Mouse (Mus musculus) cerebellum, adult 2 months (tissue): ENCODE data around the gene Krt10. TPM values are rescaled to one million over a fixed set of nuclear protein-coding genes. Genes with fewer than 3 reads are reported as not detected.
A peak's percentile ranks its signal among the peaks of the same experiment; 100 is the strongest.

Experiments
- DNase-seq, 2 experiments: peaks; one replicate each; pipeline ENCODE4 v3.0.0; 2021
- H3K27ac ChIP-seq: fragments of 200-500 bp; 2 replicates; pipeline ENCODE4 v1.5.1; 2012; ENCODE audit warnings: low read length, control low read depth, inconsistent platforms; ENCODE audit not compliant: insufficient read depth
- H3K27me3 ChIP-seq: fragments of 200-500 bp; 2 replicates; pipeline ENCODE4 v1.6.1; 2012; ENCODE audit warnings: inconsistent platforms, mild to moderate bottlenecking, low read length, moderate library complexity; ENCODE audit not compliant: control insufficient read depth, insufficient read depth
- H3K4me1 ChIP-seq: fragments of 200-500 bp; 2 replicates; pipeline ENCODE4 v1.6.1; 2011; ENCODE audit warnings: low read length; ENCODE audit not compliant: control insufficient read depth, insufficient read depth
- H3K4me3 ChIP-seq: fragments of 200-500 bp; replicated peaks from 2 replicates; pipeline ENCODE3; 2011; ENCODE audit warnings: mild to moderate bottlenecking, low read depth, low read length, control low read depth; ENCODE audit not compliant: insufficient read depth
- CTCF ChIP-seq: fragments of 200-500 bp; IDR thresholded peaks from 2 replicates; pipeline ENCODE4 v1.5.1; 2011; ENCODE audit warnings: low read depth, mild to moderate bottlenecking, control low read depth, low read length, moderate library complexity, borderline replicate concordance; ENCODE audit not compliant: insufficient read depth
- POLR2A ChIP-seq: fragments of 200-500 bp; IDR thresholded peaks from 2 replicates; pipeline ENCODE4 v1.6.1; 2011; ENCODE audit warnings: low read length, control low read depth, borderline replicate concordance; ENCODE audit not compliant: insufficient read depth
- WGBS: fragments of 180-500 bp; shearing (Covaris S2); methylation state at CpG from one replicate; pipeline ENCODE4 v1.1.7; 2018; 5-methylcytosine and 5-hydroxymethylcytosine counted together
- polyA plus RNA-seq: library from polyadenylated mRNA; depleted of rRNA; stranded (reverse); fragments of >200 nt; gene quantifications from 2 replicates; pipeline ENCODE4 v1.2.3, GENCODE M21; 2012

The Krt10 gene
- polyA plus RNA-seq, 1 experiment: 12.6 TPM

DNA sequence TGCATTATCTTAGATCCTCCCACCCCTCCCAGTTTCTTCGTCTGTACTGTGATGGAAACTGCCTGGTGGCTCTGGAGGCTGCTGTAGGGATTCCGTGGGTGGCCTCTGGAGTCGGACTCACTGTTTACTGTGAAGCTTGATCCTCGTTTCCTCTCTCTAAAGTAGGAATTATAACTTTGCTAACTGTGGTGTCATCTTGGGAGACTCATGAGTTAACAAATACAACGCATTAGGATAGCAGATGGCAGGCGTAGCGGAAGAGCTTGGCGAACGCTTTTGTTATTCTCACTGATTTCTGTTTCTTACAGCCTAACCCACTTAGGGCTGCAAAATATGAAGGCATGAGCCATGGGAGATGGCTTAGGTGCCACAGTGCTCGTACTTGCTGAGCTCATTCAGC, 3.3 kb upstream of the Krt10 start:
- WGBS: 43% methylated on average over 10 of the region's 10 CpGs
- H3K27ac ChIP-seq: no peak overlapping the region
- no peak for DNase-seq
- H3K4me1 ChIP-seq: no peaks in the 10 kb centered on the region
- no peak overlapping the region for H3K4me3 ChIP-seq
- H3K27me3 ChIP-seq: no peaks in the 10 kb centered on the region
- no peak for TF ChIP-seq CTCF
- no peak for TF ChIP-seq POLR2A

DNA sequence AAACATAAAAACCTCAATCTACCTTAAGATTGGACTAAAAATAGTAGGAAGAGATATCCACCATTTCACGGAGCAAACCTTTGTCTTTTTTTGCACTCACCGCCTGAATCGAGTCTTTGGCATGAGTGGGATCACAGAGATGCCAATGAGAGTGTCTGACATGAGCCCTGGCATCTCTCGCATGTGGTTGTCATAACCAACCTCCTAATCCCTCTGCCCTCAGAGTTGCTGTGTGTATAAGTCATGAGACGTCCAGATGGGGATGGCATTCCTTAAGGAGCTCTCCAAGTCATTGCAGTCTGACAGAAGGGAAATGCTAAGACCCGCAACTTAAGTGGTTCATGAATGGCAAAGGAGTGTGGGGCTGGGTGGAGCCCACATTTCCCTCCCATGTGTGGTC, 2.2 kb upstream of the Krt10 start:
- H3K27ac ChIP-seq: no peak overlapping the region
- H3K4me3 ChIP-seq: no peak overlapping the region
- no peaks in the 10 kb centered on the region for H3K4me1 ChIP-seq
- DNase-seq: peak in 1 of 2 experiments; percentile 13
- 59% methylated on average over 6 of the region's 6 CpGs for WGBS
- no peaks in the 10 kb centered on the region for H3K27me3 ChIP-seq
- TF ChIP-seq POLR2A: no peak
- TF ChIP-seq CTCF: no peak

DNA sequence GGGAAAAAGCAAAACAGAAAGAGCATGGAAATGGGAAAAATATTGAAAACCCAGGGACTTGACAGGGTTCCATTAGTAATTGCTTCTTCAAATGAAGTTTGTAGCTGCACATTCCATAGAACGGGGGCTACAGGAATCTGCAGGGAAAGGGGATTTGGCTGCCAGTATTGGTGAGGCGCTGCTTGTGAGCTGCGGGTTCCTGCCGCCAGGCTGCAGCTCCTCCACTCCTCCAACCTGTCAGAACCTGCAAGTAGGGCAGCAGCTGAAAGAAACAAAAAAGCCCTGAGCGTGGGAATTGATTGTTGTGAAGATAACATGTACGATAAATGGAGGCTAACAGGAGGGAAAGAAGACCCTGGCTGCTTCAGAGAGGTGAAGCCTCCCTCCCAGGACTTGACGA, 1.7 kb upstream of the Krt10 start:
- H3K27ac ChIP-seq: no peak overlapping the region
- TF ChIP-seq POLR2A: no peak
- TF ChIP-seq CTCF: no peak
- WGBS: 66% methylated on average over 7 of the region's 7 CpGs
- no peaks in the 10 kb centered on the region for H3K4me1 ChIP-seq
- H3K27me3 ChIP-seq: no peaks in the 10 kb centered on the region
- no peak overlapping the region for H3K4me3 ChIP-seq
- DNase-seq: peak; percentile 24 to 25

DNA sequence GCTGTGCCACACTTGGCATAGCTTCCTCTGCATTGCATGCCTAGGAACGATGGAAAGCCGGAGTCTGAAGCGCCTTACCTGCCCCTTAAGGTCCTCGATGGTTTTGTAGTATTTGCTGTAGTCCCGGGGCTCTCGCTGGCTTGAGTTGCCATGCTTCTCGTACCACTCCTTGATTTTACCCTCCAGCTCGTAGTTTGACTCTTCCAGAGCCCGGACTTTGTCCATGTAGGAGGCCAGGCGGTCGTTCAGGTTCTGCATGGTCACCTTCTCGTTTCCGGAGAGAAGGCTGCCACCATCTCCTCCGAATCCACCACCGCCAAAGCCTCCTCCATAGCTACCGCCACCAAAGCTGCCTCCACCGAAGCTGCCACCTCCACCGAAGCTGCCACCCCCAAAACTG, 503 bp downstream of the Krt10 start:
- TF ChIP-seq CTCF (no peak), POLR2A (no peak)
- Histone ChIP-seq H3K4me1 (no peaks in the 10 kb centered on the region), H3K27ac (no peak overlapping the region), H3K27me3 (no peaks in the 10 kb centered on the region), H3K4me3 (no peak overlapping the region)
- 90% methylated on average over 18 of the region's 18 CpGs for WGBS
- DNase-seq: no peak

DNA sequence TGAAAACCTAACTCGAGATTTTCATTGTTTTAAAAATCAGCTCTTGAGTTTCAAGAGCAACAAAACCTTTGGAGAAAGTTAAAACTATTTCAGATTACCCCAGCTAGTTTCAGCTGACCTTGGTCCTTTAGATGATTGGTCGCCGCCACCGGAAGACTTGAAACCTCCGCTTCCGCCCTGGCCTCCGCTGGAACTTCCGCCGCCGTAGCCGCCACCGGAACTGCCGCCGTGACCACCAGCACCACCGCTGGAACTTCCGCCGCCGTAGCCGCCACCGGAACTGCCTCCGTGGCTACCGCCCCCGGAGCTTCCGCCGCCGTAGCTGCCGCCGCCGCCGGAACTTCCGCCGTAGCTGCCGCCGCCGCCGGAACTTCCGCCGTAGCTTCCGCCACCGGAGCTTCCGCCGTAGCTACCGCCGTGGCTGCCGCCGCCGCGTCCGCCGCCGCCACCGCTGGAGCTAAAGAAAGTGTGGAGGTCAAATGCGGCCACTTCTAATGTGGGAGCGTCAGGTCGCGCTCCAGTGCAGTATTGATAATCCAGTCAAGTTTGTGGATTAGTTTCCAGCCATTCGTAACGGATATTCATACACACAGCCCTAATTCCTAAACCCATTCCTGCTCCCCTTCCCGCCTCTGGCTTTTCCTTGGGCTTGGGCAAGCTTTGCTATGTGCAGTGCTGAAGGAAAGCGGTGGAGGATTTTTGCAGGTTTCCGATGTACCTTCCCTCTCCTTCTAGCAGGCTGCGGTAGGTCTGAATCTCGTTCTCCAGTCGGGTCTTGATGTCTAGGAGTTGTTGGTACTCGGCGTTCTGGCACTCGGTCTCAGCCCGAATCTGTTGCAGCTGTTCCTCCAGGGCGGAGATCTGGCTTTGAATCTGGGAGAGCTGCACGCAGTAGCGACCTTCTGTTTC, 3.1 kb downstream of the Krt10 start:
- DNase-seq: peak; percentile 94 to 95
- WGBS: under 1% methylated on average over 70 of the region's 71 CpGs
- no peaks in the 10 kb centered on the region for H3K27me3 ChIP-seq
- TF ChIP-seq POLR2A (peak; percentile 86), CTCF (no peak)
- peak overlapping the region; percentile 84 for H3K27ac ChIP-seq
- peak overlapping the region; percentile 91 for H3K4me3 ChIP-seq
- H3K4me1 ChIP-seq: no peaks in the 10 kb centered on the region

DNA sequence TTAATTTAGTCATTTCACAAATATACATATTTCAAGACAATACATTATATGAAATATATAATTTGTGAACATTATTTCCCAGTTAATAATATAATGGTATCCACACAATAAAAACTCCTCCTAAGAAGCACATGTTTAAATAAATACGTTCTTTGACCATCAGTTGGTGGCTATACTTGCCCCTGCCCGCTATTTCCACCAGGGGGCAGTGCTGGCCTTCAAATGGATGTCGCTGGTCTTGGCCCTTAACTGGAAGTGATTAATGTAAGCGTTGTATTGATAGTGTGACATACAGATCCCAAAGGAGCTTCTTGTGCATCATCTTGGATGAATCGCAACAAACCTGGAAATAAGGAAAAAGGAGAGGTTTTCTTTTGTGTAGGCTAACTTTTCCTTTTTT, 9.6 kb downstream of the Krt10 start:
- no peak overlapping the region for H3K4me3 ChIP-seq
- no peaks in the 10 kb centered on the region for H3K27me3 ChIP-seq
- WGBS: 9% methylated on average over 5 of the region's 5 CpGs
- peak; percentile 58 to 74 for DNase-seq
- H3K4me1 ChIP-seq: no peaks in the 10 kb centered on the region
- no peak overlapping the region for H3K27ac ChIP-seq
- peak; percentile 80 for TF ChIP-seq CTCF
- TF ChIP-seq POLR2A: no peak

DNA sequence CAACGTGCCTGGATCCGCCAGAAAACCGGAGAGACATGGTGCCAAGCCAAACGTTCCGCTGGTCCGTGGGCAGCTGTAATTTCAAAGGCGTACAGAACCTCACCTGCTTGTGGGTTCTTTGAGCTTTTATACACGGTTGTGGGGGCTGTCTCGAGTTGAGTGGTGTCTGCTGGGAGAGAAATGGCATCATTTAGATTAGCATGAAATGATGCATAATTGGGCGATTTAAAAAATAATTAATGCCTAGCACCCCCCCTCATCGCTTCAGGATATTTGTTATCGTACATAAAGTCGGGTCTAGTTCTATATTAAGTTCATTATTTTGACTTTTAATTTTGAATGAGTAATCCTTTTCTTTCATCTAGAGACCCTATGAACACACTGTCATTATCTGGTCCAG, 14.4 kb downstream of the Krt10 start, which contains the start of gene Krt28:
Krt28 (minus strand) TSS at position 101 of the 400 bp plus-strand sequence.
- Histone ChIP-seq H3K4me1 (0 out of 2 replicates have a peak, but pooled peaks cover 2% of the 10 kb centered on the region), H3K27me3 (no peaks in the 10 kb centered on the region), H3K4me3 (no peak within 1 kb of the TSS), H3K27ac (no peak within 1 kb of the TSS)
- no peak for DNase-seq
- 71% methylated on average over 13 of the region's 13 CpGs for WGBS
- TF ChIP-seq POLR2A: no peak
- TF ChIP-seq CTCF: no peak
